Mouse (Mus musculus) spleen, adult 2 months (tissue): ENCODE measurements around the gene Thtpa.

Experiments
- CTCF ChIP-seq: fragments of 200-500 bp; IDR thresholded peaks from 2 replicates; pipeline ENCODE4 v1.5.1; 2011; ENCODE audit warnings: mild to moderate bottlenecking, inconsistent platforms; ENCODE audit not compliant: insufficient read depth, insufficient read length, insufficient replicate concordance; ENCODE audit errors: extremely low read depth
- POLR2A ChIP-seq: fragments of 200-500 bp; IDR thresholded peaks from 2 replicates; pipeline ENCODE4 v1.6.1; 2011; ENCODE audit warnings: low read depth, low read length, inconsistent platforms

GRCm38 (mm10) chr14:55126521-55126920 lies 31.9 kb downstream of the Thtpa start:
- TF ChIP-seq POLR2A, result no peak
- no peak for TF ChIP-seq CTCF
